Mouse (Mus musculus) stomach, embryonic 14.5 days (tissue): Measurements from ENCODE around the gene Il22ra2. TPM values are rescaled to one million over a fixed set of nuclear protein-coding genes. Genes with fewer than 3 reads are reported as not detected.
"Not testable (repeated sequence)": the region's sequence is repeated elsewhere in the genome, so short reads cannot be mapped to it uniquely, and the experiment has no call there.

Source experiments
- ATAC-seq: fragments of 200-750 bp; cut with Nextera tagmentation; 2 replicates; pipeline ENCODE4 v1.8.0; 2017; ENCODE audit warnings: low read depth, moderate TSS enrichment; ENCODE audit not compliant: insufficient number of reproducible peaks, insufficient read depth, low FRiP score
- H3K27ac ChIP-seq: fragments of 300-500 bp; sonication (generic); 2 replicates; pipeline ENCODE4 v1.5.1; 2014; ENCODE audit warnings: mild to moderate bottlenecking, low read length, moderate library complexity, mixed read lengths
- H3K27me3 ChIP-seq: fragments of 300-500 bp; sonication (generic); 2 replicates; pipeline ENCODE4 v1.6.1; 2014; ENCODE audit warnings: low read length, control low read depth, mixed read lengths; ENCODE audit not compliant: control insufficient read depth, insufficient read depth
- H3K36me3 ChIP-seq: fragments of 300-500 bp; sonication (generic); 2 replicates; pipeline ENCODE4 v1.6.1; 2014; ENCODE audit warnings: mild to moderate bottlenecking, control low read depth, low read length, moderate library complexity, mixed read lengths; ENCODE audit not compliant: control insufficient read depth, insufficient read depth
- H3K4me1 ChIP-seq: fragments of 300-500 bp; sonication (generic); 2 replicates; pipeline ENCODE4 v1.6.1; 2014; ENCODE audit warnings: low read length, control low read depth, mixed read lengths; ENCODE audit not compliant: control insufficient read depth, insufficient read depth
- H3K4me2 ChIP-seq: fragments of 300-500 bp; sonication (generic); replicated peaks from 2 replicates; pipeline ENCODE4 v1.6.1; 2014; ENCODE audit warnings: low read depth, low read length, control low read depth
- H3K4me3 ChIP-seq: fragments of 300-500 bp; sonication (generic); 2 replicates; pipeline ENCODE4 v1.5.1; 2014; ENCODE audit warnings: low read depth, low read length, control low read depth
- H3K9ac ChIP-seq: fragments of 300-500 bp; sonication (generic); replicated peaks from 2 replicates; pipeline ENCODE4 v1.6.1; 2014; ENCODE audit warnings: low read depth, mild to moderate bottlenecking, control low read depth, low read length, moderate library complexity, mixed read lengths
- H3K9me3 ChIP-seq: fragments of 300-500 bp; sonication (generic); 2 replicates; pipeline ENCODE4 v1.6.1; 2016; ENCODE audit warnings: low read depth, low read length, control low read depth; ENCODE audit not compliant: control insufficient read depth
- WGBS: fragments of 180-500 bp; shearing (Covaris S2); extraction: QIAGEN DNeasy Blood & Tissue Kit; methylation state at CpG from one replicate; pipeline ENCODE4 v1.1.7; 2014; 5-methylcytosine and 5-hydroxymethylcytosine counted together
- polyA plus RNA-seq: library from polyadenylated mRNA; unstranded; fragments of >200 nt; fragmentation: Nextera tagmentation; extraction: Ambion mirVana; gene quantifications from 2 replicates; pipeline ENCODE4 v1.2.1, GENCODE M21; 2014

Gene Il22ra2
- polyA plus RNA-seq, 1 experiment from 2014 or later, result not detected

GRCm38 (mm10) chr10:19594201-19594905, 27.4 kb upstream of the Il22ra2 start:
- Histone ChIP-seq H3K9ac (no peak overlapping the region), H3K9me3 (no peaks in the 10 kb centered on the region), H3K36me3 (peaks cover 7% of the 10 kb centered on the region; the same call in 1 of the 2 replicates), H3K4me3 (no peak overlapping the region), H3K4me2 (no peak overlapping the region), H3K4me1 (peaks cover 18% of the 10 kb centered on the region; the same call in 1 of the 2 replicates), H3K27ac (no peak overlapping the region), H3K27me3 (no peaks in the 10 kb centered on the region)
- WGBS, result 78% methylated on average over 3 of the region's 3 CpGs
- ATAC-seq, result no peak

GRCm38 (mm10) chr10:19596866-19597265, 24.9 kb upstream of the Il22ra2 start:
- Histone ChIP-seq H3K9ac (no peak overlapping the region), H3K4me1 (peaks cover 18% of the 10 kb centered on the region; the same call in 1 of the 2 replicates), H3K4me3 (no peak overlapping the region), H3K4me2 (no peak overlapping the region), H3K36me3 (peaks cover 12% of the 10 kb centered on the region), H3K27me3 (no peaks in the 10 kb centered on the region), H3K9me3 (no peaks in the 10 kb centered on the region), H3K27ac (no peak overlapping the region)
- no peak for ATAC-seq
- 87% methylated on average over 4 of the region's 4 CpGs for WGBS

- Histone ChIP-seq H3K4me2 (no peak overlapping the region), H3K4me1 (peaks cover 11% of the 10 kb centered on the region; the same call in 1 of the 2 replicates), H3K9me3 (no peaks in the 10 kb centered on the region), H3K9ac (no peak overlapping the region), H3K36me3 (peaks cover 16% of the 10 kb centered on the region), H3K27ac (no peak overlapping the region; the same call in 1 of the 2 replicates), H3K4me3 (no peak overlapping the region), H3K27me3 (no peaks in the 10 kb centered on the region)
- ATAC-seq, result no peak
- 69% methylated on average over 11 of the region's 11 CpGs for WGBS
Observed at GRCm38 (mm10) chr10:19598091-19598490, 23.7 kb upstream of the Il22ra2 start.

GRCm38 (mm10) chr10:19599331-19600092, 22.3 kb upstream of the Il22ra2 start:
- no peaks in the 10 kb centered on the region for H3K9me3 ChIP-seq
- H3K27me3 ChIP-seq, result no peaks in the 10 kb centered on the region

GRCm38 (mm10) chr10:19600093-19600420, 21.7 kb upstream of the Il22ra2 start:
- no peak for ATAC-seq

More at GRCm38 (mm10) chr10:19599331-19600092, 22.3 kb upstream of the Il22ra2 start:
- no peak overlapping the region for H3K27ac ChIP-seq
- H3K4me1 ChIP-seq, result 0 out of 2 replicates have a peak, but pooled peaks cover 2% of the 10 kb centered on the region
- WGBS, result 67% methylated on average over 6 of the region's 6 CpGs
- no peak overlapping the region for H3K4me2 ChIP-seq
- no peak overlapping the region for H3K4me3 ChIP-seq
- peaks cover 28% of the 10 kb centered on the region for H3K36me3 ChIP-seq
- no peak overlapping the region for H3K9ac ChIP-seq
- no peak for ATAC-seq

GRCm38 (mm10) chr10:19601502-19601901, 20.3 kb upstream of the Il22ra2 start:
- 38% methylated on average over 1 of the region's 1 CpGs for WGBS
- not testable (repeated sequence) for H3K9me3 ChIP-seq, H3K4me2 ChIP-seq, H3K4me1 ChIP-seq, ATAC-seq, H3K9ac ChIP-seq, H3K27me3 ChIP-seq, H3K4me3 ChIP-seq, H3K27ac ChIP-seq
- peaks cover 46% of the 10 kb centered on the region for H3K36me3 ChIP-seq

More at GRCm38 (mm10) chr10:19600093-19600420, 21.7 kb upstream of the Il22ra2 start:
- no peak overlapping the region for H3K9ac ChIP-seq
- H3K27ac ChIP-seq, result no peak overlapping the region
- no peak overlapping the region for H3K4me3 ChIP-seq
- no peaks in the 10 kb centered on the region for H3K4me1 ChIP-seq
- no peaks in the 10 kb centered on the region for H3K9me3 ChIP-seq
- 79% methylated on average over 3 of the region's 3 CpGs for WGBS
- H3K4me2 ChIP-seq, result no peak overlapping the region
- H3K36me3 ChIP-seq, result peaks cover 34% of the 10 kb centered on the region
- H3K27me3 ChIP-seq, result no peaks in the 10 kb centered on the region

- H3K9me3 ChIP-seq, result no peaks in the 10 kb centered on the region
- WGBS, result 85% methylated on average over 6 of the region's 6 CpGs
- H3K36me3 ChIP-seq, result peaks cover 58% of the 10 kb centered on the region
- ATAC-seq, result no peak
- no peaks in the 10 kb centered on the region for H3K27me3 ChIP-seq
- H3K4me1 ChIP-seq, result no peaks in the 10 kb centered on the region
- H3K4me2 ChIP-seq, result no peak overlapping the region
- H3K27ac ChIP-seq, result no peak overlapping the region
- H3K9ac ChIP-seq, result no peak overlapping the region
- no peak overlapping the region for H3K4me3 ChIP-seq
Observed at GRCm38 (mm10) chr10:19603231-19603630, 18.6 kb upstream of the Il22ra2 start.

- 70% methylated on average over 14 of the region's 14 CpGs for WGBS
- Histone ChIP-seq H3K4me2 (no peak overlapping the region), H3K4me1 (no peaks in the 10 kb centered on the region), H3K27ac (no peak overlapping the region), H3K9ac (no peak overlapping the region), H3K27me3 (no peaks in the 10 kb centered on the region), H3K4me3 (no peak overlapping the region), H3K9me3 (no peaks in the 10 kb centered on the region), H3K36me3 (peaks cover 40% of the 10 kb centered on the region)
- no peak for ATAC-seq
Observed at GRCm38 (mm10) chr10:19609125-19609524, 12.7 kb upstream of the Il22ra2 start.
